Mouse (Mus musculus) heart, postnatal 0 days (tissue): ENCODE results near the gene Rasip1.

Experiments
- CTCF ChIP-seq: IDR thresholded peaks from 2 replicates; pipeline ENCODE4 v1.5.1; 2016; ENCODE audit warnings: antibody characterized with exemption, control low read depth, low read depth
- EP300 ChIP-seq: IDR thresholded peaks from 2 replicates; pipeline ENCODE4 v1.6.1; 2016; ENCODE audit warnings: antibody characterized with exemption, low read depth

GRCm38 (mm10) chr7:45591880-45592279 lies 35.4 kb upstream of the Rasip1 start:
- TF ChIP-seq EP300: no peak
- no peak for TF ChIP-seq CTCF
